Mouse (Mus musculus) stomach, embryonic 14.5 days (tissue): ENCODE results near the gene Pter. TPM values are rescaled to one million over a fixed set of nuclear protein-coding genes. Genes with fewer than 3 reads are reported as not detected.

Experiments
- polyA plus RNA-seq: library from polyadenylated mRNA; unstranded; fragments of >200 nt; fragmentation: Nextera tagmentation; extraction: Ambion mirVana; gene quantifications from 2 replicates; pipeline ENCODE4 v1.2.1, GENCODE M21; 2014

Gene Pter
- polyA plus RNA-seq, 1 experiment from 2014 or later: 22.3 TPM

Other genes with a start within 250 kb of the Pter start
- gene C1ql3, start 87.8 kb downstream of the Pter start, polyA plus RNA-seq: 0.36 and 0.38 TPM in 2 replicates